Mouse (Mus musculus) midbrain, embryonic 16.5 days (tissue): ENCODE results near the gene Ubxn10. TPM values are rescaled to one million over a fixed set of nuclear protein-coding genes. Genes with fewer than 3 reads are reported as not detected.

Experiments used
- ATAC-seq: fragments of 200-750 bp; cut with Nextera tagmentation; 2 replicates; pipeline ENCODE4 v1.8.0; 2017; ENCODE audit warnings: moderate TSS enrichment
- H3K27ac ChIP-seq: fragments of 300-500 bp; sonication (generic); 2 replicates; pipeline ENCODE4 v1.5.1; 2014; ENCODE audit warnings: mild to moderate bottlenecking, low read length, mixed read lengths
- H3K27me3 ChIP-seq: fragments of 300-500 bp; sonication (generic); 2 replicates; pipeline ENCODE4 v1.6.1; 2014; ENCODE audit warnings: low read depth, low read length, mixed read lengths; ENCODE audit not compliant: control insufficient read depth, insufficient read depth
- H3K36me3 ChIP-seq: fragments of 300-500 bp; sonication (generic); 2 replicates; pipeline ENCODE4 v1.6.1; 2014; ENCODE audit warnings: mild to moderate bottlenecking, low read length, moderate library complexity, mixed read lengths; ENCODE audit not compliant: control insufficient read depth, insufficient read depth
- H3K4me1 ChIP-seq: fragments of 300-500 bp; sonication (generic); 2 replicates; pipeline ENCODE4 v1.6.1; 2014; ENCODE audit warnings: mild to moderate bottlenecking, low read length, mixed read lengths; ENCODE audit not compliant: control insufficient read depth, insufficient read depth
- H3K4me2 ChIP-seq: fragments of 300-500 bp; sonication (generic); 2 replicates; pipeline ENCODE4 v1.6.1; 2014; ENCODE audit warnings: mild to moderate bottlenecking, low read length, mixed read lengths
- H3K4me3 ChIP-seq: fragments of 300-500 bp; sonication (generic); 2 replicates; pipeline ENCODE4 v1.5.1; 2014; ENCODE audit warnings: low read depth, mild to moderate bottlenecking, low read length, moderate library complexity, mixed read lengths
- H3K9ac ChIP-seq: fragments of 300-500 bp; sonication (generic); 2 replicates; pipeline ENCODE4 v1.6.1; 2014; ENCODE audit warnings: low read depth, low read length, mixed read lengths
- H3K9me3 ChIP-seq: fragments of 300-500 bp; sonication (generic); replicated peaks from 2 replicates; pipeline ENCODE4 v1.6.1; 2014; ENCODE audit warnings: mild to moderate bottlenecking, low read length, mixed read lengths; ENCODE audit not compliant: control insufficient read depth, poor library complexity, severe bottlenecking
- WGBS: fragments of 180-500 bp; shearing (Covaris S2); extraction: QIAGEN DNeasy Blood & Tissue Kit; methylation state at CpG from one replicate; pipeline ENCODE4 v1.1.7; 2014; 5-methylcytosine and 5-hydroxymethylcytosine counted together
- polyA plus RNA-seq: library from polyadenylated mRNA; unstranded; fragments of >200 nt; fragmentation: Nextera tagmentation; extraction: Ambion mirVana; gene quantifications from 2 replicates; pipeline ENCODE4 v1.2.1, GENCODE M21; 2015

Ubxn10 gene
- polyA plus RNA-seq, 1 experiment from 2014 or later: 5.4 TPM

DNA sequence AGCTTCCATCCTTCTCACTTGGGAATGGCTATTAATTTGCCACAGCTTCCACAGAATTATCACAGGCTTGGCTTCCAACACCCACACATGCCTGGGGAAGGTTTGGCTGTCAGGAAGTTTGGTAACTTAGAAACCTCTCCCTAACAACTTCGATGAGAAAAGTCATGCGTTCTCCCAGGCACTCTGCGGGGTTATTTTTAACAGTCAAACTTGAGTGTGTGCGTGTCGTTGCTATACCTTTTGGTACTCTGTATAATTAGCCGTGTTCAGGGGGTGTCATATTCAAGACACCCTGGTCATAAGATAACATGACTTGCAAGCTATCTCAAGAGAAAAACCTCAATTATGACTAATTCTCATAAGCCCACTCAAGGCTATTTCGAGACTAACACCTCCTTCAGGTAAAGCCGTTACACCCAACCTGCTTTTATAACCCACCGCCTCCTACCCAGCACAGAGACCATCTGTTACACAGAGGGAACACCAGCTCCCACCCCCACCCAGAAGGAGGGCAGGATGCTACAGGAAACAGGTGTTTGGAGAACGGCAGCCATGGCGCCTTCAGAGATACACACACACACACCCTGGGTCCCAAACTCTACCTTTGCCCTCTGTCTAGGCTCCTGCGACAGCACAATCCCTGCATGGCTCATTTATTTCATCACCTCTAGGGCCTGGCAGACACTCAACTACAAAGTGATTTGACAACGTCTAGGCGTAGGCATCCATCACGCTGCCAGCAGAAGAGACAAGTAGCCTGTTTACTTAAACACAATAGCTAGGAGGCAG, 13.3 kb downstream of the Ubxn10 start:
- H3K27me3 ChIP-seq: no peaks in the 10 kb centered on the region
- no peak overlapping the region for H3K9ac ChIP-seq
- no peak overlapping the region for H3K4me3 ChIP-seq
- no peak overlapping the region for H3K27ac ChIP-seq
- 75% methylated on average over 15 of the region's 15 CpGs for WGBS
- no peaks in the 10 kb centered on the region for H3K36me3 ChIP-seq
- ATAC-seq: no peak
- H3K9me3 ChIP-seq: no peaks in the 10 kb centered on the region
- H3K4me2 ChIP-seq: no peak overlapping the region
- peaks cover 18% of the 10 kb centered on the region for H3K4me1 ChIP-seq

DNA sequence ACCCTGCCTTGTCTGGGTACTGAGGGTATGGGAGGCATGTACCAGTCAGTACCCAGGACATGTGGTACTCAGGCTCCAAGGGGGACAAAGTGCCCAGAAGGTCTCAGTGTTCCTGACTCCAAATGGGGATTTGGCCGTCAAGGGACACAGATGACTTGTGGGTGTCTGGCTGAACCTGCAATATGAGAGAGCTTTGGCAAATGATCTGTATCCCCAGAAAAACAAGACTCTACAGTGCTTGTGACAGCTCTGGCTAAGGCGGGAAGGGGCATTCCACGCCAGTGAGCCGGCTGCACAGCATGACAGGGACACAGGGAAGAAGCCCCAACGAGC, 17.7 kb downstream of the Ubxn10 start:
- no peak for ATAC-seq
- H3K9me3 ChIP-seq: no peaks in the 10 kb centered on the region
- H3K4me2 ChIP-seq: no peak overlapping the region
- H3K4me1 ChIP-seq: peaks cover 5% of the 10 kb centered on the region
- H3K9ac ChIP-seq: no peak overlapping the region
- H3K27ac ChIP-seq: no peak overlapping the region
- H3K36me3 ChIP-seq: no peaks in the 10 kb centered on the region
- no peak overlapping the region for H3K4me3 ChIP-seq
- H3K27me3 ChIP-seq: no peaks in the 10 kb centered on the region
- WGBS: 74% methylated on average over 5 of the region's 5 CpGs

DNA sequence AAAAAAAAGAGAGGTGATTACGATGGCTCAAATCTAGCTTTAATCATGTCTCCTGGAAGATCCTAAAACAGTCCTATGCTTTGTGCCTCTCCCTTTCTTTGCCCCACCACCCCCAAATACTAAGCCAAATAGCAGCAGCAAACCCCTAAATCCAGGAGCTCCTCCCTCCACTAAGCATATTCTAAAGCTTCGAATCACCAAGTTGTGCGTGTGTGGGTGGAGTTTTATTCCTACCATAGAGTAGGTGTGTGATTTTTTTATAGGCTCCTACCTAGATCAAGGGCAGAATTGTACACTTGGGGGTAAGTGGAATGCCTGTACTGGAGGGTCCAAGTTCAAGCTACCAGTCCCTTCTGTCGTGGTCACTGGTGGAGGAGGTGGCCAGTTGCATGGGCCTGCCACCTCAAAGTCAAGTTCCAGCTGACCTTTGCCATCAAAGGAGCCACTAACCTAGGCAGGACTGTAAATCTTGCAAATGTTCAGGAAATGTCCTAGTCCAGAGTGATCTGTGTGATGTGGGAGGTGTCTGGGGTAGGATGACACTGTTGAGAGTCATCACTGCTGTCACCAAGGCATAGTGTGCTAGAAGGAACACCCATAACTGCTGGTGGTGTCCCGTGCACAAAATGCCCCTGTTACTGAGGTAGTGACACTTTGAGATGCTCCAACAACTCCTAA, 18.2 kb downstream of the Ubxn10 start:
- H3K9ac ChIP-seq: no peak overlapping the region
- no peaks in the 10 kb centered on the region; the same call in 1 of the 2 replicates for H3K4me1 ChIP-seq
- 88% methylated on average over 5 of the region's 5 CpGs for WGBS
- H3K9me3 ChIP-seq: no peaks in the 10 kb centered on the region
- H3K4me2 ChIP-seq: no peak overlapping the region
- ATAC-seq: no peak
- H3K27ac ChIP-seq: no peak overlapping the region
- no peak overlapping the region for H3K4me3 ChIP-seq
- H3K36me3 ChIP-seq: no peaks in the 10 kb centered on the region
- no peaks in the 10 kb centered on the region for H3K27me3 ChIP-seq

DNA sequence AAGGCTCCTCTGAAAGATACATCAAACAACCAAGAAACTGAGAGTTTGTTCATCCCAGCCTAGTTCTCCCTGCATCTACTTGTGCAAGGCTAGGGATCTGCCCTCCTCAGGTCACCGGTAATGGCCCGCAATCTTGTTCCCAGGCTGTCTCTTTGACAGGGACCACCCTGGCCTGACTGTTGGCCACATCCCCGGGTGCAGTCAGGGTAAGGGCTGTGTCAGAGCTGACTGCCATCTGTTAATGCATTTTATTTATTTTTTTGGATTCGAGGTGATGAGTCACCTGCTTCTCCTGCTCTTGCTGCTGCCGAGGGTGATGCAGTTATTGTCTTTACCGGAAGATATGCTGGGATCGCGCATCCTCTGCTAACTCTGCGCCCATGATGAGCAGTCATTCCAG, 20.3 kb downstream of the Ubxn10 start:
- WGBS: 93% methylated on average over 9 of the region's 9 CpGs

DNA sequence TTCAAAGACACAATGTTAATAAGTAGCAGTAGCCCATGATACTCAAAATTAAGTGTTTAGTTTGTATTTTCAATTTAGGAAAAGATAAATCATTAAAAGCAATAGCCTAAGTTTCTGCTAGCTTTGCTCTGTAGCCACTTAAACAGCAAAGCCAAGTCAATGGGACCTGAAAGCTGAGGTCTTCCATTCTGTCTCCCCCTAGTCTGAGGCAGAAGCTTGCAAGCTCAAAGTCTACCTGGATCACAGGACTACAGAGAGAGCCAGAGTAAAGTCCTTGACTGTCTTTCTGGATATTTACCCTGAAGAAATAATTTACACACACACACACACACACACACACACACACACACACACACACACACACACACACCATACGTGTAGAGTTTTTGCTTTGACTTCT, 22.8 kb downstream of the Ubxn10 start:
- Histone ChIP-seq H3K27me3 (no peaks in the 10 kb centered on the region), H3K4me1 (no peaks in the 10 kb centered on the region; the same call in 1 of the 2 replicates), H3K4me3 (no peak overlapping the region), H3K27ac (no peak overlapping the region), H3K4me2 (no peak overlapping the region), H3K9ac (no peak overlapping the region), H3K36me3 (no peaks in the 10 kb centered on the region), H3K9me3 (no peaks in the 10 kb centered on the region)
- ATAC-seq: no peak
- WGBS: 69% methylated on average over 1 of the region's 1 CpGs

More for the DNA sequence above, 20.3 kb downstream of the Ubxn10 start:
- Histone ChIP-seq H3K4me1 (no peaks in the 10 kb centered on the region), H3K9ac (no peak overlapping the region), H3K27me3 (no peaks in the 10 kb centered on the region), H3K9me3 (no peaks in the 10 kb centered on the region), H3K36me3 (no peaks in the 10 kb centered on the region), H3K27ac (no peak overlapping the region), H3K4me2 (no peak overlapping the region), H3K4me3 (no peak overlapping the region)
- ATAC-seq: no peak

DNA sequence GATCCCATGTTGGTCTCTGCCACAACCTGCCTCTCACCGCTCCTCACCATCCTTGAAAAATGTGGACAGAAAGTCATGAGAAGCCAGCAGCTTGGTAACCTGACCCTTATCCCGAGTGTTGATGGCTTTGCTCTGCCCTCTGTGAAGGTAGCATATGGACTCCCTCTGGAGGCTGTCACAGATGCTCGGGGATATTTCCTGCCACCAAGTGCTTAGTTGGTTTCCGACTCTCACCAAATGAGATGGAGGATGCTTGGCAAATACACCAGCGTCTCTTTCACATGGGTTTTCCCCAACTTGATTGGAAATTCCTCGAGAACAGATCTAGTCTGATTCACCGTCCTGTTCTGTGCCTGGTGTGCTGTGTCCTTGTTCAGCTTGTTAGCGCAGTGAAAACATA, 24.3 kb downstream of the Ubxn10 start:
- ATAC-seq: no peak
- H3K9ac ChIP-seq: no peak overlapping the region
- no peaks in the 10 kb centered on the region for H3K27me3 ChIP-seq
- H3K4me1 ChIP-seq: no peaks in the 10 kb centered on the region; the same call in 1 of the 2 replicates
- H3K4me3 ChIP-seq: no peak overlapping the region
- 85% methylated on average over 8 of the region's 8 CpGs for WGBS
- H3K36me3 ChIP-seq: no peaks in the 10 kb centered on the region
- H3K9me3 ChIP-seq: no peaks in the 10 kb centered on the region
- H3K4me2 ChIP-seq: no peak overlapping the region
- no peak overlapping the region for H3K27ac ChIP-seq

DNA sequence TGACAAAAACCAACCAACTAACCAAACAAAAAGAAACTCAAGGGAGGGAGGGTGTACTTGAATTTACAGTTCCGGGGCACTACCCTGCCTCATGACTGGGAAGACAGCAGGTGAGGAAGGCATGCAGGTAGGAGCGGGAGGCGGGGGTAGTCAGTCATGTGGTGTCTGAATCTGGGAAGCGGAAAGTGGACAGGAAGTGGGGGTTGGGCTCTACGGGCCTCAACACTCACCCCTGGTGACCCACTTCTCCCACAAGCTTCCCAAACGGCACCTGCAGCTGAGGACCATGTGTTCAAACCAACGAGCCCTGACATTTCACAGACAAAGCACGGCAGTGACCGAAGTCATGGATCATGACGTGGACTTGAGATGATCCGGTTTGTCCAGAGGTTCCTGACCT, 24.9 kb downstream of the Ubxn10 start:
- Histone ChIP-seq H3K9ac (no peak overlapping the region), H3K36me3 (no peaks in the 10 kb centered on the region), H3K4me1 (no peaks in the 10 kb centered on the region; the same call in 1 of the 2 replicates), H3K4me3 (no peak overlapping the region), H3K27me3 (no peaks in the 10 kb centered on the region), H3K9me3 (no peaks in the 10 kb centered on the region), H3K27ac (no peak overlapping the region), H3K4me2 (no peak overlapping the region)
- ATAC-seq: no peak
- 92% methylated on average over 11 of the region's 11 CpGs for WGBS

DNA sequence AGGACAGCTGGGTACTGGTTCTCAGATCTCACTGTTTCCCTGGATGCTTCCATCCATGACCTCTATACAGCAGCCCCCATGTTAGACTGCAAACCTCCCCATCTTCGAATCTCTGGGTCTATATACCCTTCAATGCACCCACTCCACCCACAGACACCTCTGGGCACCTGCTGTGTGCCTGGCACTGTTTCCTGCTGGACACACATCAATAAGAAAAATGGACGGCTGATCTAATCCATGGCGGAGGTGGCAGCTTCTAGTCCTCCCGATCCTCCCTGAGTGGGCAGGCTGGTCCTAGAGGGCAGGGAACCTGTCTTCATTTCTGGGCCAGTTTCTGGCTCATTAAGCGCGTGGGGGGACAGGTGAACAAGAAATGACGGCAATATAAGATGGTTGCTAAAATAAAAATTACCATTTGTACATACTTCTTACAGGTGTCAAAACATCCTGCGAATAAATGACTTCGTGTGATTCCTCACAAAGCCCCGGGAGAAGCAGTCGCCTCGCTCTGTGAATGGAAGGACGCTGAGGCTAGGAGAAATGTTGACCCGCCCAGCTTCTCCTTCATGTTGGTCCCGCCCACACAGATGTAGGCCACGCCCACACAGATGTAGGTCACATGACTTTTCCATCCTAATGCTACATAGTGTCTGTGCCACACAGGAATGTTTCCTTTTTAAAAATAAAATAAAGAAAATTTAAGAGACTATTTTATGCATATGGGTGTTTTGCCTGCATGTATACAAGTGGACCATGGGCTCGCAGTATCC, 25.7 kb downstream of the Ubxn10 start:
- ATAC-seq: no peak
- Histone ChIP-seq H3K4me2 (no peak overlapping the region), H3K36me3 (no peaks in the 10 kb centered on the region), H3K9ac (no peak overlapping the region), H3K4me3 (no peak overlapping the region), H3K27me3 (no peaks in the 10 kb centered on the region), H3K4me1 (no peaks in the 10 kb centered on the region; the same call in 1 of the 2 replicates), H3K9me3 (no peaks in the 10 kb centered on the region), H3K27ac (peak overlapping the region; percentile 22; the same call in 1 of the 2 replicates)
- 69% methylated on average over 17 of the region's 17 CpGs for WGBS
